Mouse (Mus musculus): ENCODE data around the gene 4931428F04Rik. TPM values are rescaled to one million over a fixed set of nuclear protein-coding genes. Genes with fewer than 3 reads are reported as not detected.

The 4931428F04Rik gene
- total RNA-seq, 1 experiment = 4.2 TPM

DNA sequence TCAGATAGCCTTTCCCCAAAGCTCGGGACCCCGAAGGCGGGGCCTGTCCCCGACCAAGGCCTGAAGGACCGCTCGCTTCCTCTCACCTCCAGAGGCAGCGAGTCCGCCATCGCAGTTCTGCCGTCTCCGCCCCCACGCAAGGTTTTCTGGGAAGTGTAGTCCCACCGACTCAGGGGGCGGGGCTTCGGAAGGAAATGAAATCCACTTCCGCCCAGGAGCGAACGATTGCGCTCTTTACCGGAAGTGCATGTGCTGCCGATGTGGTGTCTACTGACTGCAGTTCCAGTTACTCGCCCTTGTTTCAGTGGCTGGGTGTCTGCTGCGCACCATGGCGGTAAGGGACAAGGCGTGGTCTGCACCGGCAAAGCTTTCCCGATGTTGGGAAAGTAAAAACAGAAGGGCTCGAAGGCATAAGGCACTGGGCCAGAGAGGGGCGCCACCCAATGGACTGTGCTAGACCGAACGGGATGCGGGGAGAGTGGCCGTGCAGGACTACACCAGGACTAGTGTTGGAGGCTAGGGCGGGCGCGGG is 36.5 kb upstream of the 4931428F04Rik start, which contains the start of the genes Lrrc29 and Tmem208:
Gene Lrrc29, minus strand, starts transcription at position 138 of the 532 bp plus-strand sequence.
Gene Tmem208, plus strand, starts transcription at position 214 of the 532 bp plus-strand sequence.
- TF ChIP-seq CHD2 (IDR thresholded peaks at IDR 0.05; ENCODE audit: low read depth, low read length) = no peak
- TF ChIP-seq HCFC1 (IDR thresholded peaks at IDR 0.05; ENCODE audit: borderline replicate concordance, insufficient read depth, low read length) = peak; percentile 93
- TF ChIP-seq ZNF384 (IDR thresholded peaks at IDR 0.05; ENCODE audit: low read depth, low read length) = 0 out of 2 replicates have a peak, but pooled peaks have one; percentile 2
- Histone ChIP-seq H3K4me1 (ENCODE audit: control insufficient read depth in 2 of 2, insufficient read depth in 2 of 2, low read length in 2 of 2, poor library complexity in 1 of 2) (peaks cover 0 to 8% of the 10 kb centered on the region in 2 experiments; a peak in 1 of 4 replicates), H3K9ac (ENCODE audit: insufficient read depth, low read depth, low read length, poor library complexity, severe bottlenecking) (peak within 1 kb of the TSS; percentile 76), H3K4me3 (ENCODE audit: insufficient read depth in 1 of 2, low read depth in 1 of 2, low read length in 2 of 2, poor library complexity in 1 of 2, severe bottlenecking in 1 of 2) (peak within 1 kb of the TSS; percentile 92 to 100), H3K27ac (ENCODE audit: insufficient read depth, low read depth, low read length, poor library complexity, severe bottlenecking) (peak within 1 kb of the TSS; percentile 35; the same call in 1 of the 2 replicates), H3K9me3 (ENCODE audit: control insufficient read depth, insufficient read depth, low read depth, low read length) (no peaks in the 10 kb centered on the region), H3K36me3 (ENCODE audit: control insufficient read depth, insufficient read depth, low read length, poor library complexity, severe bottlenecking) (peaks cover 29% of the 10 kb centered on the region)
- DNase-seq (ENCODE audit: low read depth, low spot score) = peak; percentile 96
- in situ Hi-C loops (cut with MboI; ENCODE audit: low sequenced_read_pairs in 2 of 2, unreplicated experiment in 2 of 2) = no loop called here

DNA sequence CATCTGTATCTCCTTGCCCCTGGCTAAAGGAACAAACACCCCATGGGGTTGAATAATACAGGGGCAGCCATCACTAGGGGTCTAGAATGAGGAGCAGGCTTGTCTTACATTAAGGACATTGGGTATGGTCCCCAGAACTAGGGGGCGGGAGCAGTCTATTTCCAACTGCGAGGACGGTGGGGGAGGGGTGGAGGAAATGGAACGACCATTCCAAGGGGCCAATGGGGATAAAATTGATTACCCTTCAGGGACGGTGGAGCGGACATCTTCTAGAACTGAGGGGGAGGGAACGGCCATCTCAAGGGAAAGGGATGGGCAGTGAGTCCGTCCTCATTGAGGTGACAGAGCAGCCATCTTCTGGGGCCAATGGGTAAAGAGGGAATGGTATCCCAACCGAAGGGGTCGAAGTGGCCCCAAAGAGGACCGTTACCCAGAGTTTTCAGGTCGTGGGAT is 36.0 kb upstream of the 4931428F04Rik start:
- peaks cover 0 to 8% of the 10 kb centered on the region in 2 experiments; a peak in 1 of 4 replicates for H3K4me1 ChIP-seq (ENCODE audit: control insufficient read depth in 2 of 2, insufficient read depth in 2 of 2, low read length in 2 of 2, poor library complexity in 1 of 2)
- in situ Hi-C loops (cut with MboI; ENCODE audit: low sequenced_read_pairs in 2 of 2, unreplicated experiment in 2 of 2) = no loop called here
- peaks cover 24% of the 10 kb centered on the region for H3K36me3 ChIP-seq (ENCODE audit: control insufficient read depth, insufficient read depth, low read length, poor library complexity, severe bottlenecking)
- no peak for DNase-seq (ENCODE audit: low read depth, low spot score)
- H3K9ac ChIP-seq (ENCODE audit: insufficient read depth, low read depth, low read length, poor library complexity, severe bottlenecking) = peak overlapping the region; percentile 76
- H3K4me3 ChIP-seq (ENCODE audit: insufficient read depth in 1 of 2, low read depth in 1 of 2, low read length in 2 of 2, poor library complexity in 1 of 2, severe bottlenecking in 1 of 2) = peak overlapping the region; percentile 92 to 100
- no peaks in the 10 kb centered on the region for H3K9me3 ChIP-seq (ENCODE audit: control insufficient read depth, insufficient read depth, low read depth, low read length)
- H3K27ac ChIP-seq (ENCODE audit: insufficient read depth, low read depth, low read length, poor library complexity, severe bottlenecking) = 0 out of 2 replicates have a peak overlapping the region, but pooled peaks have one; percentile 35
- no peak for TF ChIP-seq HCFC1 (IDR thresholded peaks at IDR 0.05; ENCODE audit: borderline replicate concordance, insufficient read depth, low read length)

DNA sequence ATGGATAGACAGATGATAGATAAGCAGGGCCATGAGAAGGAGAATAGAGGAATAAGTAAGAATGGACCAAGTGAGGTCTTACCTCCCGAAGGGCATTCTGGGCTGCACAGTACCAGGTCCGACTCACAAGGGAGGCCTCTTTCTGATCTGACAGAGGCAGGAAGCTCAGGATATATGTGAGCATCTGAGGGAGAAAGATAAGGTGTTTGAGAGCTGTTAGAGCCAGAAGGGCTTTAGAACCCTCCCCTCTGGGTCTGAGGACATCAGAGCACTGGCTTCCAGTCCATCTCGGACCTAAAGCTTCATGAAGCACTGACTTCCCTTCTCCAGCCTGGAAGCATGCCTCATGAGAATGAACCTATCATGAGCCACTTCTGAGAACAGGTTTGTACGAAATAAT is 33.5 kb upstream of the 4931428F04Rik start:
- TF ChIP-seq CHD2 (IDR thresholded peaks at IDR 0.05; ENCODE audit: low read depth, low read length) (no peak), HCFC1 (IDR thresholded peaks at IDR 0.05; ENCODE audit: borderline replicate concordance, insufficient read depth, low read length) (no peak), ZNF384 (IDR thresholded peaks at IDR 0.05; ENCODE audit: low read depth, low read length) (no peak), ZC3H11A (IDR thresholded peaks at IDR 0.05; ENCODE audit: borderline replicate concordance, low read depth, low read length) (no peak), MAFK (IDR thresholded peaks at IDR 0.05; ENCODE audit: insufficient read depth, low read depth, low read length) (no peak)
- DNase-seq (ENCODE audit: low read depth, low spot score) = no peak
- Histone ChIP-seq H3K9ac (ENCODE audit: insufficient read depth, low read depth, low read length, poor library complexity, severe bottlenecking) (no peak overlapping the region), H3K9me3 (ENCODE audit: control insufficient read depth, insufficient read depth, low read depth, low read length) (no peaks in the 10 kb centered on the region), H3K4me1 (ENCODE audit: control insufficient read depth in 2 of 2, insufficient read depth in 2 of 2, low read length in 2 of 2, poor library complexity in 1 of 2) (peaks cover 0 to 6% of the 10 kb centered on the region in 2 experiments; a peak in 1 of 4 replicates), H3K36me3 (ENCODE audit: control insufficient read depth, insufficient read depth, low read length, poor library complexity, severe bottlenecking) (peaks cover 3% of the 10 kb centered on the region), H3K4me3 (ENCODE audit: insufficient read depth in 1 of 2, low read depth in 1 of 2, low read length in 2 of 2, poor library complexity in 1 of 2, severe bottlenecking in 1 of 2) (no peak overlapping the region), H3K27ac (ENCODE audit: insufficient read depth, low read depth, low read length, poor library complexity, severe bottlenecking) (no peak overlapping the region)
- in situ Hi-C loops (cut with MboI; ENCODE audit: low sequenced_read_pairs in 2 of 2, unreplicated experiment in 2 of 2) = no loop called here

DNA sequence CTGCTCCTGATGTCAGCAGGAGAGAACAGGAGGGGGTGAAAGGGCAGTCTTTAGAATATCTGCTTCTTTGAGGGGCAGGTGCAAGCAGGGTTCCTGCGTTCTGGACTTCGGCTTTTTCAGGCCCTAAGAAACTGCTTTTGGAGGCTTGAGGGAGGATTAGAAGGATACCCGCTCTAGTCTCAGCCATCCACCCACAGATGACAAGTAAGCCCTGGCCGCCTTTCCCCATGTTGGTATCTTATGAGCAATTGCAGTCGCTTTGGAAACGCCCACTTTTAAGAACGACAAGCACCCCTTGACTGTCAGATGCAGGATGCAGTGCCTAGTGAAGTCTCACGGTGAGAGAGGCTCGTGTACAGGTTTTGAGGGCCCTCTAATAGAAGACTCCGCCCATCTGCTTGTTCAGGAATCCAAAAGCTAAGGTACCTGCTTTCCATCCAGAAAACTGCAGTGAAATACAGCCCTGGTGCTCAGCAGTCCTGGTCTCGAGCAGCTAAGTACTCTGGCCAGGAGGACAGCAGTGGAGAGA is 29.1 kb upstream of the 4931428F04Rik start:
- Histone ChIP-seq H3K9me3 (ENCODE audit: control insufficient read depth, insufficient read depth, low read depth, low read length) (no peaks in the 10 kb centered on the region), H3K4me1 (ENCODE audit: control insufficient read depth in 2 of 2, insufficient read depth in 2 of 2, low read length in 2 of 2, poor library complexity in 1 of 2) (no peaks in the 10 kb centered on the region), H3K36me3 (ENCODE audit: control insufficient read depth, insufficient read depth, low read length, poor library complexity, severe bottlenecking) (peaks cover 2% of the 10 kb centered on the region; the same call in 1 of the 2 replicates), H3K9ac (ENCODE audit: insufficient read depth, low read depth, low read length, poor library complexity, severe bottlenecking) (no peak overlapping the region), H3K4me3 (ENCODE audit: insufficient read depth in 1 of 2, low read depth in 1 of 2, low read length in 2 of 2, poor library complexity in 1 of 2, severe bottlenecking in 1 of 2) (no peak overlapping the region), H3K27ac (ENCODE audit: insufficient read depth, low read depth, low read length, poor library complexity, severe bottlenecking) (no peak overlapping the region)
- no peak for DNase-seq (ENCODE audit: low read depth, low spot score)
- TF ChIP-seq CHD2 (IDR thresholded peaks at IDR 0.05; ENCODE audit: low read depth, low read length) (no peak), ZNF384 (IDR thresholded peaks at IDR 0.05; ENCODE audit: low read depth, low read length) (no peak), ZC3H11A (IDR thresholded peaks at IDR 0.05; ENCODE audit: borderline replicate concordance, low read depth, low read length) (no peak), HCFC1 (IDR thresholded peaks at IDR 0.05; ENCODE audit: borderline replicate concordance, insufficient read depth, low read length) (no peak), MAFK (IDR thresholded peaks at IDR 0.05; ENCODE audit: insufficient read depth, low read depth, low read length) (no peak)
- in situ Hi-C loops (cut with MboI; ENCODE audit: low sequenced_read_pairs in 2 of 2, unreplicated experiment in 2 of 2) = no loop called here
